Mouse (Mus musculus): ENCODE data around the gene Prdm12. TPM values are rescaled to one million over a fixed set of nuclear protein-coding genes. Genes with fewer than 3 reads are reported as not detected.

Gene Prdm12
- not detected in 2 replicates for polyA plus RNA-seq (2014; fragmentation: Nextera tagmentation; extraction: Ambion mirVana)

- H3K27me3 ChIP-seq (ENCODE audit: control insufficient read depth, insufficient read depth, low read length): peaks cover 97% of the 10 kb centered on the region
- H3K9ac ChIP-seq (ENCODE audit: low read depth, low read length): no peak within 1 kb of the TSS
- H3K36me3 ChIP-seq (ENCODE audit: control insufficient read depth, insufficient read depth, low read length): no peaks in the 10 kb centered on the region
- WGBS: 2% methylated on average over 41 of the region's 41 CpGs
- no peak for ATAC-seq (ENCODE audit: low FRiP score, low TSS enrichment)
- H3K4me2 ChIP-seq (replicated peaks; ENCODE audit: low read depth, low read length): no peak within 1 kb of the TSS
- H3K27ac ChIP-seq (ENCODE audit: low read depth, low read length): no peak within 1 kb of the TSS
- peaks cover 20% of the 10 kb centered on the region for H3K4me1 ChIP-seq (ENCODE audit: control insufficient read depth, insufficient read depth, low read length)
- no peak within 1 kb of the TSS; the same call in none of the 2 replicates for H3K4me3 ChIP-seq (ENCODE audit: low read length)
- no peaks in the 10 kb centered on the region for H3K9me3 ChIP-seq (ENCODE audit: control insufficient read depth, low read length)
Observed at GRCm38 (mm10) chr2:31639901-31640608, at the start of gene Prdm12. Gene Prdm12, plus strand, starts transcription at chr2:31640037.

GRCm38 (mm10) chr2:31591799-31592484 lies 47.9 kb upstream of the Prdm12 start:
- ATAC-seq (ENCODE audit: low FRiP score, low TSS enrichment): no peak
- no peaks in the 10 kb centered on the region for H3K9me3 ChIP-seq (ENCODE audit: control insufficient read depth, low read length)
- H3K27ac ChIP-seq (ENCODE audit: low read depth, low read length): no peak overlapping the region
- whole genome bisulfite sequencing: 92% methylated on average over 9 of the region's 9 CpGs
- no peak overlapping the region for H3K4me2 ChIP-seq (replicated peaks; ENCODE audit: low read depth, low read length)
- no peaks in the 10 kb centered on the region for H3K4me1 ChIP-seq (ENCODE audit: control insufficient read depth, insufficient read depth, low read length)
- H3K27me3 ChIP-seq (ENCODE audit: control insufficient read depth, insufficient read depth, low read length): no peaks in the 10 kb centered on the region
- H3K9ac ChIP-seq (ENCODE audit: low read depth, low read length): no peak overlapping the region
- peaks cover 64% of the 10 kb centered on the region for H3K36me3 ChIP-seq (ENCODE audit: control insufficient read depth, insufficient read depth, low read length)
- no peak overlapping the region for H3K4me3 ChIP-seq (ENCODE audit: low read length)

GRCm38 (mm10) chr2:31607555-31607954 lies 32.3 kb upstream of the Prdm12 start:
- no peaks in the 10 kb centered on the region for H3K9me3 ChIP-seq (ENCODE audit: control insufficient read depth, low read length)
- H3K36me3 ChIP-seq (ENCODE audit: control insufficient read depth, insufficient read depth, low read length): peaks cover 92% of the 10 kb centered on the region
- no peak for ATAC-seq (ENCODE audit: low FRiP score, low TSS enrichment)
- no peaks in the 10 kb centered on the region for H3K4me1 ChIP-seq (ENCODE audit: control insufficient read depth, insufficient read depth, low read length)
- no peaks in the 10 kb centered on the region for H3K27me3 ChIP-seq (ENCODE audit: control insufficient read depth, insufficient read depth, low read length)
- no peak overlapping the region for H3K4me2 ChIP-seq (replicated peaks; ENCODE audit: low read depth, low read length)
- 92% methylated on average over 1 of the region's 1 CpGs for WGBS
- H3K9ac ChIP-seq (ENCODE audit: low read depth, low read length): no peak overlapping the region
- no peak overlapping the region for H3K27ac ChIP-seq (ENCODE audit: low read depth, low read length)
- H3K4me3 ChIP-seq (ENCODE audit: low read length): no peak overlapping the region

GRCm38 (mm10) chr2:31609859-31610261 lies 30.0 kb upstream of the Prdm12 start:
- no peak overlapping the region for H3K4me2 ChIP-seq (replicated peaks; ENCODE audit: low read depth, low read length)
- no peaks in the 10 kb centered on the region for H3K27me3 ChIP-seq (ENCODE audit: control insufficient read depth, insufficient read depth, low read length)
- peaks cover 94% of the 10 kb centered on the region for H3K36me3 ChIP-seq (ENCODE audit: control insufficient read depth, insufficient read depth, low read length)
- no peaks in the 10 kb centered on the region for H3K9me3 ChIP-seq (ENCODE audit: control insufficient read depth, low read length)
- H3K27ac ChIP-seq (ENCODE audit: low read depth, low read length): no peak overlapping the region
- H3K4me1 ChIP-seq (ENCODE audit: control insufficient read depth, insufficient read depth, low read length): no peaks in the 10 kb centered on the region
- no peak overlapping the region for H3K4me3 ChIP-seq (ENCODE audit: low read length)
- 33% methylated on average over 7 of the region's 7 CpGs for WGBS
- no peak overlapping the region for H3K9ac ChIP-seq (ENCODE audit: low read depth, low read length)
- ATAC-seq (ENCODE audit: low FRiP score, low TSS enrichment): no peak

GRCm38 (mm10) chr2:31610922-31611321 lies 28.9 kb upstream of the Prdm12 start:
- WGBS: 65% methylated on average over 4 of the region's 4 CpGs
- no peaks in the 10 kb centered on the region for H3K4me1 ChIP-seq (ENCODE audit: control insufficient read depth, insufficient read depth, low read length)
- H3K27me3 ChIP-seq (ENCODE audit: control insufficient read depth, insufficient read depth, low read length): no peaks in the 10 kb centered on the region
- H3K27ac ChIP-seq (ENCODE audit: low read depth, low read length): no peak overlapping the region
- no peak for ATAC-seq (ENCODE audit: low FRiP score, low TSS enrichment)
- H3K36me3 ChIP-seq (ENCODE audit: control insufficient read depth, insufficient read depth, low read length): peaks cover 93% of the 10 kb centered on the region
- H3K9me3 ChIP-seq (ENCODE audit: control insufficient read depth, low read length): no peaks in the 10 kb centered on the region
- no peak overlapping the region for H3K4me2 ChIP-seq (replicated peaks; ENCODE audit: low read depth, low read length)
- H3K4me3 ChIP-seq (ENCODE audit: low read length): no peak overlapping the region
- no peak overlapping the region for H3K9ac ChIP-seq (ENCODE audit: low read depth, low read length)

- Histone ChIP-seq H3K9ac (ENCODE audit: low read depth, low read length) (no peak overlapping the region), H3K4me1 (ENCODE audit: control insufficient read depth, insufficient read depth, low read length) (no peaks in the 10 kb centered on the region), H3K27ac (ENCODE audit: low read depth, low read length) (no peak overlapping the region), H3K36me3 (ENCODE audit: control insufficient read depth, insufficient read depth, low read length) (peaks cover 89% of the 10 kb centered on the region), H3K9me3 (ENCODE audit: control insufficient read depth, low read length) (no peaks in the 10 kb centered on the region), H3K4me2 (replicated peaks; ENCODE audit: low read depth, low read length) (no peak overlapping the region), H3K4me3 (ENCODE audit: low read length) (no peak overlapping the region), H3K27me3 (ENCODE audit: control insufficient read depth, insufficient read depth, low read length) (no peaks in the 10 kb centered on the region)
- 78% methylated on average over 8 of the region's 8 CpGs for WGBS
- no peak for ATAC-seq (ENCODE audit: low FRiP score, low TSS enrichment)
Observed at GRCm38 (mm10) chr2:31611400-31611799, 28.4 kb upstream of the Prdm12 start.

GRCm38 (mm10) chr2:31612627-31613026 lies 27.2 kb upstream of the Prdm12 start:
- no peak overlapping the region for H3K4me2 ChIP-seq (replicated peaks; ENCODE audit: low read depth, low read length)
- H3K36me3 ChIP-seq (ENCODE audit: control insufficient read depth, insufficient read depth, low read length): peaks cover 85% of the 10 kb centered on the region
- H3K27ac ChIP-seq (ENCODE audit: low read depth, low read length): no peak overlapping the region
- H3K4me1 ChIP-seq (ENCODE audit: control insufficient read depth, insufficient read depth, low read length): no peaks in the 10 kb centered on the region
- no peak overlapping the region for H3K4me3 ChIP-seq (ENCODE audit: low read length)
- no peak for ATAC-seq (ENCODE audit: low FRiP score, low TSS enrichment)
- H3K27me3 ChIP-seq (ENCODE audit: control insufficient read depth, insufficient read depth, low read length): no peaks in the 10 kb centered on the region
- no peak overlapping the region for H3K9ac ChIP-seq (ENCODE audit: low read depth, low read length)
- H3K9me3 ChIP-seq (ENCODE audit: control insufficient read depth, low read length): no peaks in the 10 kb centered on the region
- WGBS: 77% methylated on average over 6 of the region's 6 CpGs

- no peak overlapping the region for H3K4me2 ChIP-seq (replicated peaks; ENCODE audit: low read depth, low read length)
- no peaks in the 10 kb centered on the region for H3K27me3 ChIP-seq (ENCODE audit: control insufficient read depth, insufficient read depth, low read length)
- no peaks in the 10 kb centered on the region for H3K9me3 ChIP-seq (ENCODE audit: control insufficient read depth, low read length)
- H3K4me3 ChIP-seq (ENCODE audit: low read length): no peak overlapping the region
- 87% methylated on average over 7 of the region's 7 CpGs for whole genome bisulfite sequencing
- ATAC-seq (ENCODE audit: low FRiP score, low TSS enrichment): no peak
- H3K4me1 ChIP-seq (ENCODE audit: control insufficient read depth, insufficient read depth, low read length): no peaks in the 10 kb centered on the region
- H3K9ac ChIP-seq (ENCODE audit: low read depth, low read length): no peak overlapping the region
- peaks cover 80% of the 10 kb centered on the region for H3K36me3 ChIP-seq (ENCODE audit: control insufficient read depth, insufficient read depth, low read length)
- no peak overlapping the region for H3K27ac ChIP-seq (ENCODE audit: low read depth, low read length)
Observed at GRCm38 (mm10) chr2:31613781-31614180, 26.1 kb upstream of the Prdm12 start.

GRCm38 (mm10) chr2:31618484-31619161 lies 21.2 kb upstream of the Prdm12 start:
- no peaks in the 10 kb centered on the region for H3K27me3 ChIP-seq (ENCODE audit: control insufficient read depth, insufficient read depth, low read length)
- ATAC-seq (ENCODE audit: low FRiP score, low TSS enrichment): no peak
- no peaks in the 10 kb centered on the region for H3K4me1 ChIP-seq (ENCODE audit: control insufficient read depth, insufficient read depth, low read length)
- 88% methylated on average over 14 of the region's 14 CpGs for WGBS
- no peak overlapping the region for H3K4me2 ChIP-seq (replicated peaks; ENCODE audit: low read depth, low read length)
- no peak overlapping the region for H3K27ac ChIP-seq (ENCODE audit: low read depth, low read length)
- H3K4me3 ChIP-seq (ENCODE audit: low read length): no peak overlapping the region
- H3K9me3 ChIP-seq (ENCODE audit: control insufficient read depth, low read length): no peaks in the 10 kb centered on the region
- peaks cover 35% of the 10 kb centered on the region for H3K36me3 ChIP-seq (ENCODE audit: control insufficient read depth, insufficient read depth, low read length)
- H3K9ac ChIP-seq (ENCODE audit: low read depth, low read length): no peak overlapping the region
